Mouse (Mus musculus) T-helper 2 cell (primary cell): ENCODE measurements around the gene Dtx3l.
"Not testable (repeated sequence)": the region's sequence is repeated elsewhere in the genome, so short reads cannot be mapped to it uniquely, and the experiment has no call there.

Experiments used
- in situ Hi-C: fragments of 300-600 bp; cut with MboI, MseI; formaldehyde crosslinking; loops from one replicate; pipeline ENCODE4 v1.15.1; 2025; ENCODE audit warnings: high pct_unique_total_duplicates

Gene Dtx3l

DNA sequence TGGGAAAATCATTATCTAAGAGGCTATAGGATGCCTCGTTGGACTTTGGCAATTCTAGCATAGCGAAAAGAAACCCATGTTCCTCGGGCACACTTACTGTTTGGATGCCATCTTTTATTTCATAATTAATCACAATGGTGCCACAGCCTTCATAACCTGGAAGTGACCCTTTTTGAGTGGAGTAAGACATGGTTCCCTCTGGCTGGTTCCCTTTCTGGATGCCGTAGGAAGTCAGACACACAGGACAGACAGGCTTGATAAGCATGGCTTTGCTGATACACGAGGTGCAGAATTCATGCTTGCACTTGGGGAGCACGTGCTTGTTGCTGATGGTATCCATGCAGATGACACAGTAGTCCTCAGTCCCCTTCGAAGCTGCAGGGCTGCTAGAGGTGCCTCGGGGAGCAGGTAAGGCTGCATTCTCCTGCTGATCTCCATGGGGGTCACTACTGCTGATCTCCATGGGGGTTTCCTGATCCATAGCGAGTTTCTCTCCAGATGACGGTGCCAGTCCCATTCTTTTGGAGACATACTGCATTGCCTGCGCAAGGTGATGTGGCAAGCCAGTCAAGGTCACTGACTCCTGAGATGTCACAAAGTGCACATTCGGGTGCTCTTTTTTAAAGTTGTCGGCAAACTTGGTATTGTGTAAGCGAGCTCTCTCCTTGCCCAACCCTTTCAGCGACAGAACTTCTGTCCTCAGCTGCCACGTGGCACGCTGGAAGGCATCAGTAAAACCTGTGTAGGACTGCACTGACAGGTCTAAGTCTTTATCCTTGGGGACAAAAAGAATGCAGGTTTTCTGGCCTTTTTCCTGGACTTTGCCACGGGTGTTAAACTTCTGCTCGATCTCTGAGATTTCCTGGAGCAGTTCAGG lies 6.5 kb downstream of the Dtx3l start:
- in situ Hi-C loops, result loop anchor here (10.0 to 25.0 kb wide), 2 partner anchors 58 to 1245 kb away; partner anchors contain the start of genes Ccdc14 and Parp14

DNA sequence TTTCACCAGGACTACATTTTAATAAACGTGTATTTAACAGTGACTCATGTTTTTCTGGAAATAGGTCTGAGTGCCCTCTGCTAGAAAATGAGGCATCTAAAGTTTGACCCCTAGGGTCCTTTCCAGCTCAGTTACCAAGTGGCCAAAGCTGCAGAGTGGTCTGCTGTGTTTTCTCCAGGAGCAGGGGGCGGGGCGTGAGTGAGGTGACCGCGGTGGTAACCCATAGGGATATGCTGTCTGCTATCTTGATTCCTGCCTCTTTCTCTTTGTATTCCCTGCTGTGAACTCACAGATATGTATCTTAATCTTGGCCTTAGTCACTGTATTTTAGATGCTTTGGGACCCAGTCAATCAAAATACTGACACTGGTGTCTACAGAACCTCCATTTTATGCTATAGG lies 14.6 kb downstream of the Dtx3l start:
- in situ Hi-C loops, result no loop called here

GRCm38 (mm10) chr16:35923546-35924198 lies 15.3 kb downstream of the Dtx3l start:
- in situ Hi-C loops, result no loop called here

DNA sequence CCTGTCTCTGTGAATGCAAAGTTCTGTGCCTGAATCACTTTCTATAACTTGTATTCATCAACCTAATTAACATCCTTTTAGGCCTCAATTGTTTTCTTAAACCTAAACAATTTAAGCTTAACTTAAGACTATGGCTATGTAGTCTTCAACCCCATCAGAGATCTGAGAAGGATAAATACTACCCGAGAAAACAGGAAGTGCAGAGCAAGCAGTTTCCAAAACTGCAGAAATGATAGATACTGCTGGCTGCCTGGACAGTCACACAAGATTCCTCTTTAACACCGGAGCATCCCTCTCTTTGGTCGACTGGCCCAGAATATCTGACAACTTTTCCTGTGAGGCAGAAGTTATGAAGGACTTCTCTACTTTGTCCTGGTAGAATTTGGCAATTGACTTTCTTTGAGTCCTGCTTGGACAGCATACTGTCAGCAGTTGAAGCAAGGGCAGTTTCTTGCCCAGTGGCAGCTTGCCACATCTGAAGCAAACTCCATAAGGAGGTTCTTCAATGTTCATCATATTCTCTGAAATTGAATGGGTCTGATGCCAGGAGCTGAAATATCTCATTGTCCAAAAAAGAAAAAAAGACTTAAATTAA lies 16.6 kb downstream of the Dtx3l start:
- in situ Hi-C loops, result no loop called here

GRCm38 (mm10) chr16:35921676-35922235 lies 17.2 kb downstream of the Dtx3l start:
- in situ Hi-C loops, result no loop called here

GRCm38 (mm10) chr16:35918721-35919543 lies 20.0 kb downstream of the Dtx3l start:
- in situ Hi-C loops, result no loop called here

DNA sequence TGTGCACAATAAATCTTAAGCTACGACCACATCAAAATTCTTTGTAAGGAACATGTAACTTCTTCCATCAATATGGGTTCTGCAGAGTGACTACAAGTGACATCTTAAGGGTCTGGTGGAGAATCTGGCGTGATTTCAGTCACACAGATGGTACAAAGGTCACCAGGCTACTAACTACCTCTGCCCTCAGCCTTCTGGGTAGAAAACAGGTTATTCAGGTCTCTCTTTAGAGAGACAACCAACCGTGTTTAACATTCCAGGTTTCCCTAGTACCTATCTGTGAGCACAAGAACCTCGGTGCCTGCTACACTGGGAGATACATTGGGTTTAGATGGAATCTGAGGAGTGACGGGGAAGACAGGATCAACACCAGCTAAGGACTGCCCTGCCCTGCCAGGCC lies 24.6 kb downstream of the Dtx3l start:
- in situ Hi-C loops, result no loop called here

- in situ Hi-C loops, result no loop called here
Observed at GRCm38 (mm10) chr16:35913526-35913925, 25.4 kb downstream of the Dtx3l start.

GRCm38 (mm10) chr16:35911449-35911848 lies 27.5 kb downstream of the Dtx3l start:
- in situ Hi-C loops, result no loop called here

DNA sequence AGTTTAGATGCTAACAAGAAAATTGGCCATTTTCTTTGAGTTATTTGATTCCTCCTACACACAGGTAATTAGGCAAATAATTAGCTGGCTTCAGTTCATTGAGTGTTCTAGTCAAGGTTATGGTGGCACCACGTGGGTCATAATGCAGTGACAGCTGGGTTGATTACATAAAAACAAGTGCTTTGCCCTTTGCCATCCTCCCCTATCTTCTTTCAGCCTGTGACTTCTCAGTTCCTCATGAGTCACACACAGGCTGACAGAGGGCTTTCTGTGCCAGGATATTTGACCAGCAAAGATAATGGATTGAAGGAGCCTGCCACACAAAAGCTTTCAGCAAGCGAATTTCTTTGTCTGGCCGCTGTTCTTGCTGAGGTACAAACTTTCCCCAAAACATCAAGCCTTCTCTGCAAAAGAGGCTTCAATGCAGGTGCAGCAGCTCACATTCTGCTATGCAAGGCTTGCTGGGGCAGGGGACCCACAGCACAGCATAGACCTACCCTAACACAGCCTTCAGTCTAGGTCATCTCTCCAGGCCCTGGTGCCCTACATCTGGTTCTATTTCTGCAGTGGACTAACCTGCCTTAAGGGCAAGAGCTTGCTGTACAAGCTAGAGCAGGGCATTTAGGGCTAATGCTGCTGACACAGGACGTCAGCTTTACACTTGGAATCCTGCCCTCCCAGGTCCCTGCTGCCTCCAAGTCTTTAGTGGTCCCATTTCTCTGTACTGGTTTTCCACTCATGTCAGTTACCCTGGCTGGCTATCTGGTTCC lies 31.3 kb downstream of the Dtx3l start:
- in situ Hi-C loops, result loop anchor here (5.0 kb wide), 1 partner anchor 65 kb away; no protein-coding TSS in a partner anchor

GRCm38 (mm10) chr16:35906887-35907286 lies 32.1 kb downstream of the Dtx3l start:
- in situ Hi-C loops, result loop anchor here (5.0 kb wide), 1 partner anchor 65 kb away; no protein-coding TSS in a partner anchor

DNA sequence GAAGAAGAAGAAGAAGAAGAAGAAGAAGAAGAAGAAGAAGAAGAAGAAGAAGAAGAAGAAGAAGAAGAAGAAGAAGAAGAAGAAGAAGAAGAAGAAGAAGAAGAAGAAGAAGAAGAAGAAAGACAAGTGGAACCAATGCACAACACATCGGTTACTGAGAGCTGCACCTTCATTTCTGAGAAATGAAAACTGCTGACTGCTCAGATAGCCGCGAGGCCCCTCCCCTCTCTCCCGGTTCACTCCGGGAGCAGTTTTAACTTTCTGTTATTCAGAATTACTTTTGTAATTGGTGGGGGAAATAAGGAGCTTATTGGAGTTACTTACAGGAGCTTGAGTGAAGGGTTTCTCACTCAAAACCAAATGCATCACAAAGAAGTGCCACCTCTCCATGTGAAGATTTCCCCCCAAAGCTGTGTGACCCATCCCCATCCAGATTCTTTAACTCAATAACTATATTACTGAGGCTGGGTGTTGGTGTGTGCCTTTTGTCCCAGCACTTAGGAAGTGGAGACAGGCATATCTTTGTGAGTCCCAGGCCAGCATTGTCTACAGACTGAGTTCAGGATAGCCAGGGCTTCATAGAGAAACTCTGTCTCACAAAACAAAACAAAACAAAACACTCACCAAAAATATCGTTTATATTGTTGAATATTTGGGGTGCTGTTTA lies 33.0 kb downstream of the Dtx3l start:
- in situ Hi-C loops, result loop anchor here (5.0 kb wide), 1 partner anchor 64 kb away; no protein-coding TSS in a partner anchor

DNA sequence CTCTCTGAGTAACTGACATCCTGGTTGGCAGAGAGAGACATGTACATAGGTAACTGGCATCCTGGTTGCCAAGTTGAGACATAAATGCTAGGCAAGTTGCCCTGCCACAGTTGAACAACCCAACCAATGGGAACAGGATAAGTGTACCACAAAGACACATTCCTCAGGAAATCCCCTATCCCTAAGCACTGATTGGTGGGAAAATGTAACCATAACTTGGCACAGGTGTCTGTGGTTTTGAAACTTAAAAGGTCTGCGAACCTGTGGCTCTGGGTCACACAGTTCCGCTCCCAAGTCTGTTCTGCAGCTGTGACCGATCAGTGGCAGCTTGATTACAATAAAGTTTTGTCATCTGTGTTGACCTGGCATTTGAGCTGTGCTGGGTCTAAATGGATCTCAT lies 33.6 kb downstream of the Dtx3l start:
- in situ Hi-C loops, result loop anchor here (5.0 kb wide), 1 partner anchor 63 kb away; no protein-coding TSS in a partner anchor

DNA sequence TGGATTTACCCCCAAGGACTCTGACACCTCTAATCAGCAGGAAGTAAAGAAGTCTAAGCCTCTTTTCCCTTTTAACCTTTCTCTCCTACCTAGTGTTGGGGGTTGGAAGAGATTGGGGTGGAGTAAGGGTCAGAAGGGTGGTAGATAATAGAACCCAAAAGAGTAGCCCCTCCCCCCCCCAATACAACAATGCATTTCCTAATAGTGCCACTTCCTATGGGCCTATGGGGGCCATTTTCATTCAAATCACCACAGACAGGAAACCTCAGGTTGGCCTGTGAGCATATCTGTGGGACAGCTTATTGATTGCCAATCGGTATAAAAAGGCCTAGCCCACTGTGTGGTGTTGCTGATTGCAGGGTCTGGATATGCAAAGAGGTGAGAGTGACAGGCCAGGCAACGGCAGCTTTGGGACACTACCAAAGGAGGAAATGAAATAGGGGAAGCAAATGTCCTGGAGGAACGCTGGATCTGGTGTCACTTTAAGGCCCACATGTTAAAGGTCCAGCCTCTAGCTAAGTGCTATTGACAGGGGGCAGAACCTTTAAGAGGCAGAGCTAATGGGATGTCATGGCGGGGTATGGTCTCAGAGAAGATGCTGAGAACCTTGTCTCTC lies 34.7 kb downstream of the Dtx3l start:
- in situ Hi-C loops, result no loop called here

DNA sequence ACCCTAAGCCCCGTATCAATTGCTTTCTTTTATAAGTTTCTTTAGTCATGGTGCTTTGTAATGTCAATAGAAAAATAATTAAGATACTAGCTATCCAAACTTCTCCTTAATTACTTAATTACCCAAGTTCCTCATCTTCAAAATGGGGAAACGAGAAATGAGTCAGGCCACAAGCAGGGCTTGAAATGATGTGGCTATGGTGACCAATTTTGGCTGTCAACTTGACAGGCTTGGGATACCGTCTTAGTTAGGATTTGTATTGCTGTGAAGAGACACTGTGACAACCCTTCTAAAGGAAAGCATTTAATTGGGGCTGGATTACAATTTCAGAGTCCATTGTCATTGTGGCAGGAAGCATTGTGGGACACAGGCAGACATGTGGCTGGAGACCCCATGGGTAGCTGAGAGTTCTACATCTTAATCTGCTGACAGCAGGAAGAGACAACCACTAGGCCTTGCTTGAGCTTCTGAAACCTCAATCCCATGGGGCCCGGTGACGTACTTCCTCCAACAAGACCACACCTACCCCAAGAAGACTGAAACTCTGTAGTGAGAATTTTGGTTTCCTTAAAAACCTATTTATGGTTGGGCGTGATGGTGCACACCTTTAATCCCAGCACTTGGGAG lies 35.8 kb downstream of the Dtx3l start:
- in situ Hi-C loops, result no loop called here

GRCm38 (mm10) chr16:35900541-35900940 lies 38.4 kb downstream of the Dtx3l start:
- in situ Hi-C loops, result no loop called here

DNA sequence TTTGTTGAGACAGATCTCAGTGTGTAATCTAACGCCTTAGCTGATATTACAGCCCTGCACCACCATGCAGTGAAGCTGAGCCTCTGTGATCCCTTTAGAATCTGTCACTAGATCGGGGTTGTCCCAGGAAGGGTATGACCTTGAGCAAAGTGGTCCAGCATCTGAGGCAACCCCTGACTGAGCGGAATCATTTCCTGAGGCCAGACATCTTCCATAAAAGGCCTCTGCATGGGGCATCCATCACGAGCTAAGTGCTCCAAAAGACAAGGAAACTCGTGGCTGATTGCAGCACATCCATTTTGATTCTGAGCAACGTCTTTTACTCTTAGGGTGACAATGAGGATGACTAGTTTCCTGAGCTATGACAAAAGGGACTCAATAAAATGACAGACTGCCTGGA lies 44.0 kb downstream of the Dtx3l start:
- in situ Hi-C loops, result no loop called here

DNA sequence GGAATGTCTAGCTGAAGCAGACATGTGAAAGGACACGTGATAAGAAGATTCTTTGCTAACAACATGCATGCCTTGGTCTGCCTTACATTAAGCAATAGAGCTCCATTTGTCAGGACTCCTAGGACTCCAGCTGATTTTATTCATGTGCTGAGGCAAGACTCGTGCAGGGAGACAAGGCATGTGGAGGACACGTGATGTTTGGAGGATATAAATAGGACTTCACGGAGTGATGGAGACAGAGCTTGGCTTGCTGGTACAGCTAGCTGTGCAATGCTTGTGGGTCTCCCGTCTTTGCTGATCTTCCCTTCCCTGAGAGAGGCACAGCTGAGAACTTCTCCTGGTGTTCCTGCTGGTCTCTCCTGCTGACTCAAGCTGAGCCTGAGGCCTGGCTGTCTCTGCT lies 47.3 kb downstream of the Dtx3l start:
- in situ Hi-C loops, result not testable (repeated sequence)

DNA sequence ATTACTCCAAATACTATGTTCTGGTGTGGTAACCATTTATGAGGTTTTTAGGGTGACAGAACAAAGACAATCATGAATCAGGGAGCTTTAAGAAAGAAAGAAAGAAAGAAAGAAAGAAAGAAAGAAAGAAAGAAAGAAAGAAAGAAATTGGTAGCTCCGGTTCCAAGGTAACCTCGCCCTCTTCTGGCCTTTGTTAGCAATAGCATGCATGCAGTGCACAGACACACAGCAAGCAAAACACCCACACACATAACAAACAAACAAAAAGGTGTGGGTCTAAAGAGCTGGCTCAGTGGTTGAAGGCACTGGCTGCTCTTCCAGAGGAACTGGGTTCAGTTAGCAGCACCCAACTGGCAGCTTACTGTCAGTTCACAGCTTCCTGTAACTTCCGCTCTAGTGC lies 48.3 kb downstream of the Dtx3l start:
- in situ Hi-C loops, result no loop called here
